Mouse (Mus musculus) embryonic fibroblast, embryonic 13.5 days (primary cell): ENCODE measurements at regions not wholly inside any gene's neighbourhood (a gene's known extent, or its start where the extent isn't known, plus 50 kb on each side); places are given as distances from the start of the nearest gene placed in this dataset.

ENCODE experiments used
- CTCF ChIP-seq: IDR thresholded peaks from 2 replicates; pipeline ENCODE4 v1.5.1; 2011; ENCODE audit warnings: mild to moderate bottlenecking, control low read depth, low read length, moderate library complexity, borderline replicate concordance; ENCODE audit not compliant: insufficient read depth
- POLR2A ChIP-seq: IDR thresholded peaks from 2 replicates; pipeline ENCODE4 v1.6.1; 2011; ENCODE audit warnings: low read depth, mild to moderate bottlenecking, control low read depth, low read length, moderate library complexity

DNA sequence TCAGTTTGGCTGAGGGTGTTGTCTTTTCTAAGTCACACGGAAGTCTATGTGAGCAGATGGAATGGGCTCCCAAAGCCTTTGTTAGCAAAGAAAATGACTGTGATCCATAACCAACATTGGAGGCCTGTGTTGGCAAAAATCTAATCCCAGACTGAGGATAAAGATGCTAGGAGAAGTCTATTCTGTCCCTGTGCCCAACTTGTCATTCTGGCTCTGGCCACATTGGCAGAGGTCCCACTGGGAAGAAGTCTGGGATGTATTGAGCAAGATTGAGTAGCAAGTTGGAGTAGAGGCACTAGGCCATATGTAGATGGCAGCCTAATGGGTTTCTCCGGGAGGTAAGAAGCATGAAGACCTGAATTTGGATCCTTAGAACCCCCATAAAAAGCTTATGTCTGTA is 54.1 kb downstream of the Nog start:
- TF ChIP-seq POLR2A (no peak), CTCF (no peak)
